8 mouse cellular contexts compared by ENCODE assay signal in genomic region chr6:148354509-148355474, GRCm38 (mm10).
A peak's percentile ranks its signal among the peaks of the same experiment; 100 is the strongest.
DNase-seq lines count a peak whose midpoint lies in the region; ATAC-seq and TF ChIP-seq lines count a peak whose summit lies in the region.

No protein-coding gene starts in this region.

- TF ChIP-seq POLR2A in kidney, adult 2 months (IDR thresholded peaks at IDR 0.05; ENCODE audit: low read depth, low read length), result no peak

- H3K36me3 ChIP-seq in kidney, adult 2 months (ENCODE audit: control insufficient read depth, insufficient read depth, low read length), result no peaks in the 10 kb centered on the region; the same call in 1 of the 2 replicates
- no peaks in the 10 kb centered on the region for H3K36me3 ChIP-seq in liver, embryonic 13.5 days
- H3K36me3 ChIP-seq in neural tube, embryonic 12.5 days, result peaks cover 11% of the 10 kb centered on the region; the same call in 1 of the 2 replicates

- no peaks in the 10 kb centered on the region for H3K9me3 ChIP-seq in liver, embryonic 13.5 days (replicated peaks)
- H3K9me3 ChIP-seq in neural tube, embryonic 12.5 days, result no peaks in the 10 kb centered on the region

- no peak overlapping the region for H3K27ac ChIP-seq in kidney, adult 2 months (ENCODE audit: insufficient read depth, low read depth, low read length)
- no peak overlapping the region for H3K27ac ChIP-seq in liver, embryonic 13.5 days
- H3K27ac ChIP-seq in neural tube, embryonic 12.5 days, result no peak overlapping the region

- peak overlapping the region; percentile 70 for H3K9ac ChIP-seq in liver, embryonic 13.5 days
- H3K9ac ChIP-seq in neural tube, embryonic 12.5 days, result peak overlapping the region; percentile 62; the same call in 1 of the 2 replicates

- peak overlapping the region; percentile 54 for H3K4me3 ChIP-seq in kidney, adult 2 months (ENCODE audit: insufficient read depth, low read depth, low read length)
- H3K4me3 ChIP-seq in liver, embryonic 13.5 days (replicated peaks), result peak overlapping the region; percentile 66
- peak overlapping the region; percentile 49 for H3K4me3 ChIP-seq in neural tube, embryonic 12.5 days

- TF ChIP-seq CTCF in kidney, adult 2 months (conservative IDR thresholded peaks at IDR 0.05; ENCODE audit: insufficient read depth, insufficient read length, low read depth, low read length), result peak; percentile 31; the same call in 1 of the 2 replicates

- no peaks in the 10 kb centered on the region for H3K4me1 ChIP-seq in kidney, adult 2 months (ENCODE audit: control insufficient read depth, insufficient read depth, low read length)
- peaks cover 12% of the 10 kb centered on the region for H3K4me1 ChIP-seq in liver, embryonic 13.5 days (replicated peaks)
- H3K4me1 ChIP-seq in neural tube, embryonic 12.5 days, result peaks cover 9% of the 10 kb centered on the region; the same call in 1 of the 2 replicates

- no peaks in the 10 kb centered on the region for H3K27me3 ChIP-seq in kidney, adult 2 months (replicated peaks; ENCODE audit: control insufficient read depth, insufficient read depth, low read length)
- H3K27me3 ChIP-seq in liver, embryonic 13.5 days, result no peaks in the 10 kb centered on the region
- no peaks in the 10 kb centered on the region for H3K27me3 ChIP-seq in neural tube, embryonic 12.5 days (replicated peaks)

- peak overlapping the region; percentile 82 for H3K4me2 ChIP-seq in liver, embryonic 13.5 days
- peak overlapping the region; percentile 59 for H3K4me2 ChIP-seq in neural tube, embryonic 12.5 days (replicated peaks)

- peak; percentile 58 for DNase-seq in right cerebral cortex, postnatal 14 days
- DNase-seq in right cerebral cortex, postnatal 36 days (ENCODE audit: low spot score in 2 of 2), result no peak
- DNase-seq in embryo, embryonic 11 days, result peak; percentile 89
- DNase-seq in heart, adult 9 months (ENCODE audit: low spot score in 2 of 2), result peak; percentile 43 to 46
- peak; percentile 56 for DNase-seq in kidney, adult 2 months
- peak; percentile 70 for DNase-seq in liver, embryonic 13.5 days
- DNase-seq in thymus, postnatal 14 days, result peak; percentile 36

- 43% methylated on average over 85 of the region's 85 CpGs for WGBS in kidney, adult 2 months
- 26% methylated on average over 85 of the region's 85 CpGs for WGBS in liver, embryonic 13.5 days (ENCODE audit: insufficient replicate concordance)
- WGBS in neural tube, embryonic 12.5 days, result 31% methylated on average over 85 of the region's 85 CpGs

- peak; percentile 89 for ATAC-seq in liver, embryonic 13.5 days (ENCODE audit: low read depth)
- peak; percentile 85 for ATAC-seq in neural tube, embryonic 12.5 days (ENCODE audit: low FRiP score, low read depth)

Comparison
In these comparisons a context has a peak if more than half of its experiments do, and no peak if none do; other contexts are left out.
1. DNase-seq: peak in right cerebral cortex, postnatal 14 days (single experiment), embryo, embryonic 11 days (single experiment), heart, adult 9 months (2 of 2), kidney, adult 2 months (single experiment), liver, embryonic 13.5 days (single experiment) and thymus, postnatal 14 days (single experiment); none in right cerebral cortex, postnatal 36 days (0 of 2).
2. Peak in every context shown above with its lines, with median percentiles within 50 percentile points of each other: H3K4me3 ChIP-seq.